Comparison of ENCODE assay signal across 20 mouse cellular contexts in the genomic region with DNA sequence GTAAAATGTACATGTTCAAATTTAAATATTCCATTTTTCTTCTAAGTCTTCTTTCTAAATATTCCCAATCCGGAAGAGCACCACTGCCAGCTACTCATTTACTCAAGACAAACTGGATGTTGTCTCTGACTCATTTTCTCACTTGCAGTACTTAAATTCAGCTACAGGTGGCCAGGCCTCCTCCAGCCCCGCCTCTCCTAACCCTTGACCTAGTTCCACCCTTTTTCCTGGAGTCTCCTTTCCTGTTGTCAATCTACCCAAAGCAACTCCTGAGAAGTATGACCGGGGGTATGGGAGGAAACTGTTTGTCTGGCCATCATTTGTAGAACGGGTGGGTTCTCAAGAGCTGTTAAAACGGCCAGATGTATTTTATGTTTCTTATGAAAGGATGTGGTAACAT. TPM values are rescaled to one million over a fixed set of nuclear protein-coding genes. Genes with fewer than 3 reads are reported as not detected.
DNase-seq lines count a peak whose midpoint lies in the region; ATAC-seq and TF ChIP-seq lines count a peak whose summit lies in the region.
"Had no signal": no experiment of that assay in that cellular context is flagged by ENCODE, and none has a peak within 500 bp of the region (broad histone marks: within the 10 kb centered on the region; RNA-seq: fewer than 3 reads in every experiment).

No protein-coding gene starts in this region.

- no peaks in the 10 kb centered on the region for H3K27me3 ChIP-seq in liver, postnatal 0 days (ENCODE audit: insufficient read depth, low read length)
- H3K27me3 ChIP-seq in liver, embryonic 11.5 days (replicated peaks; ENCODE audit: control insufficient read depth, insufficient read depth, low read length), result no peaks in the 10 kb centered on the region
- H3K27me3 ChIP-seq: embryonic facial prominence, embryonic 15.5 days; forebrain, embryonic 12.5 days; midbrain, embryonic 13.5 days had no signal

- H3K4me2 ChIP-seq in liver, postnatal 0 days (ENCODE audit: low read depth, low read length), result no peak overlapping the region
- no peak overlapping the region for H3K4me2 ChIP-seq in liver, embryonic 11.5 days
- H3K4me2 ChIP-seq: embryonic facial prominence, embryonic 15.5 days; forebrain, embryonic 12.5 days; heart, embryonic 11.5 days; liver, embryonic 15.5 days; midbrain, embryonic 13.5 days had no signal

- peak; percentile 16; the same call in 1 of the 2 replicates for TF ChIP-seq CTCF in gastrocnemius, adult 2 months (IDR thresholded peaks at IDR 0.05)
- TF ChIP-seq CTCF in liver, postnatal 0 days (IDR thresholded peaks at IDR 0.05; ENCODE audit: low read depth), result no peak; the same call in 1 of the 2 replicates

- TF ChIP-seq EP300 in liver, postnatal 0 days (IDR thresholded peaks at IDR 0.05; ENCODE audit: low read depth), result no peak

- intact Hi-C loops in gastrocnemius, adult 2 months (cut with DNase I), result no loop called here

- ATAC-seq in liver, postnatal 0 days, result peak; percentile 40; the same call in 1 of the 2 replicates
- no peak for ATAC-seq in liver, embryonic 11.5 days (replicated peaks; ENCODE audit: low FRiP score)
- ATAC-seq in activated CD4-positive, CD25-positive, alpha-beta regulatory T cell, adult 4 months, result no peak
- ATAC-seq: midbrain, embryonic 13.5 days had no signal

- H3K27ac ChIP-seq in gastrocnemius, adult 2 months, result no peak overlapping the region
- H3K27ac ChIP-seq in liver, postnatal 0 days (ENCODE audit: low read depth), result no peak overlapping the region
- H3K27ac ChIP-seq in liver, embryonic 11.5 days (ENCODE audit: low read depth, low read length), result no peak overlapping the region
- H3K27ac ChIP-seq: embryonic facial prominence, embryonic 15.5 days; forebrain, embryonic 12.5 days; hindbrain, embryonic 10.5 days; liver, embryonic 15.5 days; midbrain, embryonic 13.5 days had no signal

- H3K9me3 ChIP-seq in liver, postnatal 0 days (ENCODE audit: low read length), result no peaks in the 10 kb centered on the region
- H3K9me3 ChIP-seq in liver, embryonic 11.5 days (ENCODE audit: control insufficient read depth, low read length), result no peaks in the 10 kb centered on the region
- H3K9me3 ChIP-seq: embryonic facial prominence, embryonic 15.5 days; forebrain, embryonic 12.5 days; hindbrain, embryonic 10.5 days; liver, embryonic 15.5 days; midbrain, embryonic 13.5 days had no signal

- H3K4me3 ChIP-seq in gastrocnemius, adult 2 months, result no peak overlapping the region
- no peak overlapping the region for H3K4me3 ChIP-seq in liver, postnatal 0 days (ENCODE audit: low read depth, low read length)
- H3K4me3 ChIP-seq in liver, embryonic 11.5 days (ENCODE audit: low read depth, low read length), result no peak overlapping the region
- H3K4me3 ChIP-seq: embryonic facial prominence, embryonic 15.5 days; forebrain, embryonic 12.5 days; hindbrain, embryonic 10.5 days; liver, embryonic 15.5 days; midbrain, embryonic 13.5 days had no signal

- H3K36me3 ChIP-seq in liver, postnatal 0 days (replicated peaks; ENCODE audit: insufficient read depth, low read length), result no peaks in the 10 kb centered on the region
- H3K36me3 ChIP-seq in liver, embryonic 11.5 days (ENCODE audit: control insufficient read depth, insufficient read depth, low read length), result no peaks in the 10 kb centered on the region
- H3K36me3 ChIP-seq: embryonic facial prominence, embryonic 15.5 days; forebrain, embryonic 12.5 days; hindbrain, embryonic 10.5 days; liver, embryonic 15.5 days; midbrain, embryonic 13.5 days had no signal

- H3K9ac ChIP-seq in liver, postnatal 0 days (replicated peaks), result no peak overlapping the region
- H3K9ac ChIP-seq in liver, embryonic 11.5 days (ENCODE audit: low read depth, low read length), result no peak overlapping the region
- H3K9ac ChIP-seq: embryonic facial prominence, embryonic 15.5 days; forebrain, embryonic 12.5 days; liver, embryonic 15.5 days; midbrain, embryonic 13.5 days had no signal

- no peak for DNase-seq in gastrocnemius, adult 2 months
- no peak for DNase-seq in gastrocnemius, postnatal 25 days
- DNase-seq in liver, postnatal 0 days, result no peak
- DNase-seq in liver, embryonic 11.5 days (ENCODE audit: low spot score), result no peak
- DNase-seq in brain, adult 2 months (ENCODE audit: low read depth, low spot score), result peak; percentile 40
- DNase-seq in retina, embryonic 14.5 days (ENCODE audit: low spot score), result peak; percentile 31
- no peak for DNase-seq in left cerebral cortex, adult 11 months (ENCODE audit: low spot score)
- DNase-seq: adrenal gland, postnatal 25 days; cerebellum, postnatal 14 days had no signal

- 57% methylated on average over 5 of the region's 5 CpGs for WGBS in liver, postnatal 0 days (ENCODE audit: insufficient replicate concordance)
- WGBS in liver, embryonic 11.5 days, result 62% methylated on average over 5 of the region's 5 CpGs

- 0 out of 2 replicates have a peak, but pooled peaks cover 3% of the 10 kb centered on the region for H3K4me1 ChIP-seq in liver, postnatal 0 days (ENCODE audit: insufficient read depth)
- H3K4me1 ChIP-seq in liver, embryonic 11.5 days (replicated peaks; ENCODE audit: control insufficient read depth, insufficient read depth, low read length), result no peaks in the 10 kb centered on the region
- H3K4me1 ChIP-seq: embryonic facial prominence, embryonic 15.5 days; forebrain, embryonic 12.5 days; hindbrain, embryonic 10.5 days; liver, embryonic 15.5 days; midbrain, embryonic 13.5 days had no signal

RNA-seq across cellular contexts. Expression of a gene that starts 9.7 kb away (rescaled TPM):
- 10 to 100 TPM; 13.0 to 29.3 TPM for total RNA-seq in gastrocnemius, adult 2 months (2021)
- total RNA-seq in gastrocnemius, postnatal 25 days (2021), result 10 to 100 TPM; 13.5 to 20.6 TPM
- polyA plus RNA-seq in liver, postnatal 0 days (2015; fragmentation: Nextera tagmentation; extraction: Ambion mirVana), result 1.8 TPM in 2 replicates
- polyA plus RNA-seq in liver, embryonic 11.5 days (2014; fragmentation: Nextera tagmentation; extraction: Ambion mirVana), result 2.7 and 3.1 TPM in 2 replicates
- polyA plus RNA-seq in activated CD4-positive, CD25-positive, alpha-beta regulatory T cell, adult 4 months (2017; shearing (Covaris generic)), result 1 to 10 TPM; 4.3 to 5.8 TPM

RNA-seq across cellular contexts. Expression of a gene that starts 40.4 kb away (rescaled TPM):
- not detected for total RNA-seq in gastrocnemius, adult 2 months (2021)
- not detected for total RNA-seq in gastrocnemius, postnatal 25 days (2021)
- polyA plus RNA-seq in liver, postnatal 0 days (2015; fragmentation: Nextera tagmentation; extraction: Ambion mirVana), result 0.09 TPM in 2 replicates
- not detected in 2 replicates for polyA plus RNA-seq in liver, embryonic 11.5 days (2014; fragmentation: Nextera tagmentation; extraction: Ambion mirVana)
- polyA plus RNA-seq in activated CD4-positive, CD25-positive, alpha-beta regulatory T cell, adult 4 months (2017; shearing (Covaris generic)), result not detected
- total RNA-seq: adrenal gland, postnatal 25 days; ES-E14; layer of hippocampus, postnatal 10 days; left cerebral cortex, postnatal 36 days had no signal
- polyA plus RNA-seq: embryonic facial prominence, embryonic 15.5 days; forebrain, embryonic 12.5 days; heart, embryonic 11.5 days; hindbrain, embryonic 10.5 days; kidney, embryonic 14.5 days; midbrain, embryonic 13.5 days had no signal

Comparison
In these comparisons a context has a peak if more than half of its experiments do, and no peak if none do; other contexts are left out.
1. DNase-seq: peak in brain, adult 2 months (single experiment) and retina, embryonic 14.5 days (single experiment); none in gastrocnemius, adult 2 months (single experiment), gastrocnemius, postnatal 25 days (single experiment), liver, postnatal 0 days (single experiment), liver, embryonic 11.5 days (single experiment) and left cerebral cortex, adult 11 months (single experiment).